Mouse (Mus musculus): Measurements from ENCODE around the gene Adamts18.

DNA sequence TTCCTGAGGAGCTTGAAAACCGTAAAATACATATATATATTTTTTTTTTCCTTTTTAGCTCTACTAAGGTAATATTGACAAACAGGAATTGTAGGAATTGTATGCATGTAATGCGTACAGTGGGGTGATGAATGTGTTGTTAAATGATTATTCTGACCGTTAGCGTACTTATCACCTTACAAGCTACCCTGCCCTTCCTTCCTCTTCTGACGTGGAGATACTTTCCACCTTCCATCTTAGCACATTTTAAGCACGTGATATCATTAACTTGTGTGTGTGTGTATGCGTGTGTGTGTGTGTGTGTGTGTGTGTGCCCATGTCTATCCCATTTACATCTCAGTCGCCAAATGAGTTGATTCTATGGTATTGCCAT is 160.0 kb downstream of the Adamts18 start:
- no peak for TF ChIP-seq CTCF (IDR thresholded peaks at IDR 0.05; ENCODE audit: control insufficient read depth, insufficient read depth, insufficient read length)
- no peak for TF ChIP-seq FOSL1 (IDR thresholded peaks at IDR 0.05; ENCODE audit: insufficient read depth, low read length, poor library complexity, severe bottlenecking)
- no peak for TF ChIP-seq CEBPB (IDR thresholded peaks at IDR 0.05; ENCODE audit: low read depth)
- no peak for TF ChIP-seq USF1 (IDR thresholded peaks at IDR 0.05; ENCODE audit: low read depth)
- TF ChIP-seq MAX (IDR thresholded peaks at IDR 0.05) = no peak
